22 mouse cellular contexts compared by ENCODE assay signal in genomic region chr9:32369388-32369787, GRCm38 (mm10). TPM values are rescaled to one million over a fixed set of nuclear protein-coding genes. Genes with fewer than 3 reads are reported as not detected.
DNase-seq lines count a peak whose midpoint lies in the region; ATAC-seq lines count a peak whose summit lies in the region.
"Had no signal": no experiment of that assay in that cellular context is flagged by ENCODE, and none has a peak within 500 bp of the region (broad histone marks: within the 10 kb centered on the region; RNA-seq: fewer than 3 reads in every experiment).

No protein-coding gene starts in this region.

- H3K9ac ChIP-seq in embryonic facial prominence, embryonic 14.5 days (ENCODE audit: low read depth, low read length), result no peak overlapping the region
- no peak overlapping the region for H3K9ac ChIP-seq in midbrain, embryonic 14.5 days (replicated peaks; ENCODE audit: low read length)
- no peak overlapping the region for H3K9ac ChIP-seq in midbrain, embryonic 15.5 days
- no peak overlapping the region for H3K9ac ChIP-seq in kidney, embryonic 16.5 days (replicated peaks; ENCODE audit: low read length)
- H3K9ac ChIP-seq: embryonic facial prominence, embryonic 15.5 days; forebrain, embryonic 12.5 days; hindbrain, embryonic 13.5 days had no signal

- H3K36me3 ChIP-seq in embryonic facial prominence, embryonic 14.5 days (ENCODE audit: control insufficient read depth, insufficient read depth, low read length), result no peaks in the 10 kb centered on the region
- H3K36me3 ChIP-seq in embryonic facial prominence, embryonic 10.5 days (replicated peaks), result no peaks in the 10 kb centered on the region
- H3K36me3 ChIP-seq in midbrain, embryonic 14.5 days (ENCODE audit: control insufficient read depth, insufficient read depth, low read length), result no peaks in the 10 kb centered on the region
- H3K36me3 ChIP-seq in midbrain, embryonic 15.5 days (replicated peaks), result no peaks in the 10 kb centered on the region
- no peaks in the 10 kb centered on the region for H3K36me3 ChIP-seq in kidney, embryonic 16.5 days (ENCODE audit: insufficient read depth, low read length)
- H3K36me3 ChIP-seq: embryonic facial prominence, embryonic 15.5 days; forebrain, embryonic 12.5 days; hindbrain, embryonic 13.5 days had no signal

- H3K4me3 ChIP-seq in embryonic facial prominence, embryonic 14.5 days (ENCODE audit: low read depth, low read length), result no peak overlapping the region
- no peak overlapping the region for H3K4me3 ChIP-seq in embryonic facial prominence, embryonic 10.5 days
- no peak overlapping the region for H3K4me3 ChIP-seq in midbrain, embryonic 14.5 days (replicated peaks; ENCODE audit: low read depth, low read length)
- H3K4me3 ChIP-seq in midbrain, embryonic 15.5 days, result no peak overlapping the region
- no peak overlapping the region for H3K4me3 ChIP-seq in kidney, embryonic 16.5 days (ENCODE audit: low read length)
- H3K4me3 ChIP-seq: embryonic facial prominence, embryonic 15.5 days; forebrain, embryonic 12.5 days; hindbrain, embryonic 13.5 days; myocyte had no signal

- H3K9me3 ChIP-seq in embryonic facial prominence, embryonic 14.5 days (ENCODE audit: control insufficient read depth, low read length), result 0 out of 2 replicates have a peak, but pooled peaks cover 4% of the 10 kb centered on the region
- H3K9me3 ChIP-seq in embryonic facial prominence, embryonic 10.5 days, result no peaks in the 10 kb centered on the region
- H3K9me3 ChIP-seq in midbrain, embryonic 14.5 days (ENCODE audit: control insufficient read depth, low read length), result no peaks in the 10 kb centered on the region
- H3K9me3 ChIP-seq in midbrain, embryonic 15.5 days, result no peaks in the 10 kb centered on the region
- H3K9me3 ChIP-seq in kidney, embryonic 16.5 days (ENCODE audit: low read length), result 0 out of 2 replicates have a peak, but pooled peaks cover 3% of the 10 kb centered on the region
- H3K9me3 ChIP-seq: embryonic facial prominence, embryonic 15.5 days; forebrain, embryonic 12.5 days; hindbrain, embryonic 13.5 days had no signal

- 0 out of 2 replicates have a peak, but pooled peaks have one; percentile 30 for ATAC-seq in embryonic facial prominence, embryonic 14.5 days (ENCODE audit: low read depth)
- ATAC-seq in midbrain, embryonic 14.5 days (ENCODE audit: low FRiP score, low TSS enrichment), result no peak
- no peak; the same call in 1 of the 2 replicates for ATAC-seq in midbrain, embryonic 15.5 days (replicated peaks)
- ATAC-seq in kidney, embryonic 16.5 days (ENCODE audit: low FRiP score, low TSS enrichment), result peak; percentile 46; the same call in 1 of the 2 replicates
- ATAC-seq: intestine, postnatal 0 days had no signal

- H3K27me3 ChIP-seq in embryonic facial prominence, embryonic 14.5 days (replicated peaks; ENCODE audit: control insufficient read depth, insufficient read depth, low read length), result no peaks in the 10 kb centered on the region
- no peaks in the 10 kb centered on the region for H3K27me3 ChIP-seq in embryonic facial prominence, embryonic 10.5 days (replicated peaks; ENCODE audit: low read depth, poor library complexity, severe bottlenecking)
- H3K27me3 ChIP-seq in midbrain, embryonic 14.5 days (ENCODE audit: control insufficient read depth, insufficient read depth, low read length), result no peaks in the 10 kb centered on the region
- no peaks in the 10 kb centered on the region for H3K27me3 ChIP-seq in midbrain, embryonic 15.5 days (replicated peaks)
- H3K27me3 ChIP-seq in kidney, embryonic 16.5 days (ENCODE audit: insufficient read depth, low read length), result no peaks in the 10 kb centered on the region
- H3K27me3 ChIP-seq: forebrain, embryonic 12.5 days; hindbrain, embryonic 13.5 days had no signal

- H3K4me2 ChIP-seq in embryonic facial prominence, embryonic 14.5 days (ENCODE audit: low read depth, low read length), result no peak overlapping the region
- no peak overlapping the region for H3K4me2 ChIP-seq in midbrain, embryonic 14.5 days (ENCODE audit: low read length)
- H3K4me2 ChIP-seq in midbrain, embryonic 15.5 days, result no peak overlapping the region
- H3K4me2 ChIP-seq in kidney, embryonic 16.5 days (replicated peaks; ENCODE audit: low read depth, low read length), result no peak overlapping the region
- H3K4me2 ChIP-seq: embryonic facial prominence, embryonic 15.5 days; forebrain, embryonic 12.5 days; hindbrain, embryonic 13.5 days; liver, embryonic 11.5 days had no signal

- 62% methylated on average over 6 of the region's 6 CpGs for WGBS in embryonic facial prominence, embryonic 14.5 days
- 51% methylated on average over 6 of the region's 6 CpGs for WGBS in embryonic facial prominence, embryonic 10.5 days
- WGBS in midbrain, embryonic 14.5 days, result 33% methylated on average over 6 of the region's 6 CpGs
- WGBS in midbrain, embryonic 15.5 days, result 34% methylated on average over 6 of the region's 6 CpGs
- 55% methylated on average over 6 of the region's 6 CpGs for WGBS in kidney, embryonic 16.5 days

- H3K27ac ChIP-seq in embryonic facial prominence, embryonic 14.5 days (replicated peaks; ENCODE audit: low read depth, low read length), result no peak overlapping the region
- no peak overlapping the region for H3K27ac ChIP-seq in embryonic facial prominence, embryonic 10.5 days (replicated peaks)
- no peak overlapping the region for H3K27ac ChIP-seq in midbrain, embryonic 14.5 days (replicated peaks; ENCODE audit: low read depth, low read length)
- H3K27ac ChIP-seq in midbrain, embryonic 15.5 days, result no peak overlapping the region
- no peak overlapping the region for H3K27ac ChIP-seq in kidney, embryonic 16.5 days (ENCODE audit: low read length)
- H3K27ac ChIP-seq: embryonic facial prominence, embryonic 15.5 days; forebrain, embryonic 12.5 days; hindbrain, embryonic 13.5 days had no signal

- peak; percentile 13 for DNase-seq in embryonic facial prominence, embryonic 14.5 days (ENCODE audit: low spot score)
- no peak for DNase-seq in embryonic facial prominence, embryonic 10.5 days (ENCODE audit: low spot score)
- DNase-seq in midbrain, embryonic 14.5 days, result peak; percentile 31
- DNase-seq in thymus, postnatal 0 days (ENCODE audit: low spot score), result no peak
- DNase-seq in layer of hippocampus, adult 8-10 months (ENCODE audit: low spot score in 2 of 2), result no peak
- DNase-seq in urinary bladder, postnatal 10 days (ENCODE audit: low spot score), result no peak
- DNase-seq: adrenal gland, adult 2 months; cerebellum, adult 8-10 months; left cerebral cortex, postnatal 4 days; lung, postnatal 14 days; right cerebral cortex, adult 18-20 months had no signal

- H3K4me1 ChIP-seq in embryonic facial prominence, embryonic 14.5 days (ENCODE audit: control insufficient read depth, insufficient read depth, low read length), result no peaks in the 10 kb centered on the region
- peaks cover 6% of the 10 kb centered on the region; the same call in 1 of the 2 replicates for H3K4me1 ChIP-seq in embryonic facial prominence, embryonic 10.5 days
- peaks cover 6% of the 10 kb centered on the region; the same call in 1 of the 2 replicates for H3K4me1 ChIP-seq in midbrain, embryonic 14.5 days (ENCODE audit: control insufficient read depth, insufficient read depth, low read length)
- H3K4me1 ChIP-seq in midbrain, embryonic 15.5 days, result peaks cover 9% of the 10 kb centered on the region
- no peaks in the 10 kb centered on the region for H3K4me1 ChIP-seq in kidney, embryonic 16.5 days (ENCODE audit: insufficient read depth, low read length)
- H3K4me1 ChIP-seq: embryonic facial prominence, embryonic 15.5 days had no signal

RNA-seq across cellular contexts. Expression of gene Kcnj1, which starts 2.9 kb away (rescaled TPM):
- polyA plus RNA-seq in embryonic facial prominence, embryonic 14.5 days (2014; fragmentation: Nextera tagmentation; extraction: Ambion mirVana), result not detected in 2 replicates
- polyA plus RNA-seq in embryonic facial prominence, embryonic 10.5 days (2016; fragmentation: Nextera tagmentation; extraction: Ambion mirVana), result not detected in 2 replicates
- polyA plus RNA-seq in midbrain, embryonic 14.5 days (2014; fragmentation: Nextera tagmentation; extraction: Ambion mirVana), result not detected in 2 replicates
- polyA plus RNA-seq in midbrain, embryonic 15.5 days (2015; fragmentation: Nextera tagmentation; extraction: Ambion mirVana), result not detected in 2 replicates
- polyA plus RNA-seq in kidney, embryonic 16.5 days (2015; fragmentation: Nextera tagmentation; extraction: Ambion mirVana), result 18.8 and 19.2 TPM in 2 replicates
- polyA plus RNA-seq in thymus, postnatal 0 days (2015; fragmentation: Nextera tagmentation; extraction: Ambion mirVana), result not detected in 2 replicates
- not detected for total RNA-seq in layer of hippocampus, adult 8-10 months (2022)
- total RNA-seq: adrenal gland, adult 2 months; layer of hippocampus, postnatal 25 days; left cerebral cortex, postnatal 4 days had no signal
- polyA plus RNA-seq: adrenal gland, adult 2 months; cortical plate, adult 2 months; forebrain, embryonic 12.5 days; gonadal fat pad, adult 2 months; hindbrain, embryonic 13.5 days; intestine, postnatal 0 days; liver, embryonic 11.5 days; myocyte had no signal

RNA-seq across cellular contexts. Expression of gene Kcnj5, which starts 25.2 kb away (rescaled TPM):
- 0.17 and 0.47 TPM in 2 replicates for polyA plus RNA-seq in embryonic facial prominence, embryonic 14.5 days (2014; fragmentation: Nextera tagmentation; extraction: Ambion mirVana)
- 0.24 and 0.52 TPM in 2 replicates for polyA plus RNA-seq in embryonic facial prominence, embryonic 10.5 days (2016; fragmentation: Nextera tagmentation; extraction: Ambion mirVana)
- polyA plus RNA-seq in midbrain, embryonic 14.5 days (2014; fragmentation: Nextera tagmentation; extraction: Ambion mirVana), result 0.45 and 0.51 TPM in 2 replicates
- 0.80 and 1.3 TPM in 2 replicates for polyA plus RNA-seq in midbrain, embryonic 15.5 days (2015; fragmentation: Nextera tagmentation; extraction: Ambion mirVana)
- 2.2 and 2.6 TPM in 2 replicates for polyA plus RNA-seq in kidney, embryonic 16.5 days (2015; fragmentation: Nextera tagmentation; extraction: Ambion mirVana)
- 0.06 TPM in 1 of 2 replicates, not detected in the other for polyA plus RNA-seq in thymus, postnatal 0 days (2015; fragmentation: Nextera tagmentation; extraction: Ambion mirVana)
- under 1 TPM; 0.27 to 0.43 (median 0.40) TPM for total RNA-seq in layer of hippocampus, adult 8-10 months (2022)
- polyA plus RNA-seq: myocyte had no signal

Comparison
In these comparisons a context has a peak if more than half of its experiments do, and no peak if none do; other contexts are left out.
1. DNase-seq: peak in embryonic facial prominence, embryonic 14.5 days (single experiment) and midbrain, embryonic 14.5 days (single experiment); none in embryonic facial prominence, embryonic 10.5 days (single experiment), thymus, postnatal 0 days (single experiment), layer of hippocampus, adult 8-10 months (0 of 2) and urinary bladder, postnatal 10 days (single experiment).
2. ATAC-seq: peak in embryonic facial prominence, embryonic 14.5 days (single experiment) and kidney, embryonic 16.5 days (single experiment); none in midbrain, embryonic 14.5 days (single experiment) and midbrain, embryonic 15.5 days (single experiment).
3. RNA of gene Kcnj1, which starts 2.9 kb away (polyA plus RNA-seq): 18.8 to 19.2 TPM in kidney, embryonic 16.5 days; not detected in thymus, postnatal 0 days, not detected in embryonic facial prominence, embryonic 10.5 days, not detected in embryonic facial prominence, embryonic 14.5 days, not detected in midbrain, embryonic 14.5 days and not detected in midbrain, embryonic 15.5 days; every median in the first group is over 10 times any median in the second.